Mouse (Mus musculus): ENCODE measurements around the gene Sec11a. TPM values are rescaled to one million over a fixed set of nuclear protein-coding genes. Genes with fewer than 3 reads are reported as not detected.
A peak's percentile ranks its signal among the peaks of the same experiment; 100 is the strongest.

The Sec11a gene
- polyA plus RNA-seq, 1 experiment from 2014 or later = 82.0 TPM

GRCm38 (mm10) chr7:80992631-80992979, 45.0 kb upstream of the Sec11a start:
- DNase-seq (no peak), ATAC-seq (no peak)
- H3K9me3 ChIP-seq (ENCODE audit: low read length) = no peaks in the 10 kb centered on the region
- peak overlapping the region; percentile 92 for H3K4me3 ChIP-seq (ENCODE audit: low read depth, low read length)
- peak overlapping the region; percentile 94 for H3K4me2 ChIP-seq (ENCODE audit: low read depth, low read length)
- H3K9ac ChIP-seq (replicated peaks) = peak overlapping the region; percentile 89
- peak overlapping the region; percentile 95 for H3K27ac ChIP-seq (ENCODE audit: low read depth)
- H3K36me3 ChIP-seq (replicated peaks; ENCODE audit: insufficient read depth, low read length) = no peaks in the 10 kb centered on the region
- WGBS (ENCODE audit: insufficient replicate concordance) = 3% methylated on average over 12 of the region's 12 CpGs
- TF ChIP-seq EP300 (IDR thresholded peaks at IDR 0.05; ENCODE audit: low read depth) = no peak
- TF ChIP-seq CTCF (IDR thresholded peaks at IDR 0.05; ENCODE audit: low read depth) = no peak
- H3K4me1 ChIP-seq (ENCODE audit: insufficient read depth) = peaks cover 45% of the 10 kb centered on the region
- H3K27me3 ChIP-seq (ENCODE audit: insufficient read depth, low read length) = no peaks in the 10 kb centered on the region

GRCm38 (mm10) chr7:80992063-80992462, 44.5 kb upstream of the Sec11a start:
- Histone ChIP-seq H3K4me1 (ENCODE audit: insufficient read depth) (peaks cover 45% of the 10 kb centered on the region), H3K4me2 (ENCODE audit: low read depth, low read length) (peak overlapping the region; percentile 94), H3K27me3 (ENCODE audit: insufficient read depth, low read length) (no peaks in the 10 kb centered on the region), H3K9me3 (ENCODE audit: low read length) (no peaks in the 10 kb centered on the region), H3K36me3 (replicated peaks; ENCODE audit: insufficient read depth, low read length) (no peaks in the 10 kb centered on the region), H3K27ac (ENCODE audit: low read depth) (peak overlapping the region; percentile 95), H3K4me3 (ENCODE audit: low read depth, low read length) (peak overlapping the region; percentile 92), H3K9ac (replicated peaks) (peak overlapping the region; percentile 89)
- ATAC-seq (no peak), DNase-seq (no peak)
- TF ChIP-seq CTCF (IDR thresholded peaks at IDR 0.05; ENCODE audit: low read depth) = no peak
- no peak for TF ChIP-seq EP300 (IDR thresholded peaks at IDR 0.05; ENCODE audit: low read depth)
- WGBS (ENCODE audit: insufficient replicate concordance) = 60% methylated on average over 6 of the region's 6 CpGs

GRCm38 (mm10) chr7:80991589-80991988, 44.0 kb upstream of the Sec11a start:
- peak overlapping the region; percentile 94 for H3K4me2 ChIP-seq (ENCODE audit: low read depth, low read length)
- DNase-seq (no peak), ATAC-seq (no peak)
- H3K9me3 ChIP-seq (ENCODE audit: low read length) = no peaks in the 10 kb centered on the region
- H3K4me1 ChIP-seq (ENCODE audit: insufficient read depth) = peaks cover 47% of the 10 kb centered on the region
- WGBS (ENCODE audit: insufficient replicate concordance) = 89% methylated on average over 5 of the region's 5 CpGs
- H3K9ac ChIP-seq (replicated peaks) = no peak overlapping the region
- H3K27me3 ChIP-seq (ENCODE audit: insufficient read depth, low read length) = no peaks in the 10 kb centered on the region
- no peaks in the 10 kb centered on the region for H3K36me3 ChIP-seq (replicated peaks; ENCODE audit: insufficient read depth, low read length)
- no peak overlapping the region for H3K4me3 ChIP-seq (ENCODE audit: low read depth, low read length)
- TF ChIP-seq EP300 (IDR thresholded peaks at IDR 0.05; ENCODE audit: low read depth) (no peak), CTCF (IDR thresholded peaks at IDR 0.05; ENCODE audit: low read depth) (no peak)
- H3K27ac ChIP-seq (ENCODE audit: low read depth) = no peak overlapping the region

GRCm38 (mm10) chr7:80990276-80990675, 42.7 kb upstream of the Sec11a start:
- 59% methylated on average over 6 of the region's 6 CpGs for WGBS (ENCODE audit: insufficient replicate concordance)
- Histone ChIP-seq H3K9ac (replicated peaks) (no peak overlapping the region), H3K4me1 (ENCODE audit: insufficient read depth) (peaks cover 40% of the 10 kb centered on the region), H3K4me3 (ENCODE audit: low read depth, low read length) (no peak overlapping the region), H3K36me3 (replicated peaks; ENCODE audit: insufficient read depth, low read length) (no peaks in the 10 kb centered on the region), H3K27ac (ENCODE audit: low read depth) (no peak overlapping the region), H3K27me3 (ENCODE audit: insufficient read depth, low read length) (no peaks in the 10 kb centered on the region), H3K4me2 (ENCODE audit: low read depth, low read length) (no peak overlapping the region), H3K9me3 (ENCODE audit: low read length) (no peaks in the 10 kb centered on the region)
- DNase-seq (no peak), ATAC-seq (no peak)
- no peak for TF ChIP-seq EP300 (IDR thresholded peaks at IDR 0.05; ENCODE audit: low read depth)
- no peak for TF ChIP-seq CTCF (IDR thresholded peaks at IDR 0.05; ENCODE audit: low read depth)

- Histone ChIP-seq H3K27ac (ENCODE audit: low read depth) (peak overlapping the region; percentile 24; the same call in 1 of the 2 replicates), H3K9me3 (ENCODE audit: low read length) (no peaks in the 10 kb centered on the region), H3K4me3 (ENCODE audit: low read depth, low read length) (no peak overlapping the region), H3K9ac (replicated peaks) (no peak overlapping the region), H3K4me2 (ENCODE audit: low read depth, low read length) (no peak overlapping the region), H3K4me1 (ENCODE audit: insufficient read depth) (peaks cover 38% of the 10 kb centered on the region), H3K36me3 (replicated peaks; ENCODE audit: insufficient read depth, low read length) (no peaks in the 10 kb centered on the region), H3K27me3 (ENCODE audit: insufficient read depth, low read length) (no peaks in the 10 kb centered on the region)
- TF ChIP-seq EP300 (IDR thresholded peaks at IDR 0.05; ENCODE audit: low read depth) (peak; percentile 30; the same call in 1 of the 2 replicates), CTCF (IDR thresholded peaks at IDR 0.05; ENCODE audit: low read depth) (no peak)
- 34% methylated on average over 4 of the region's 4 CpGs for WGBS (ENCODE audit: insufficient replicate concordance)
- DNase-seq (no peak), ATAC-seq (no peak)
Observed at GRCm38 (mm10) chr7:80987805-80988625, 40.4 kb upstream of the Sec11a start.

GRCm38 (mm10) chr7:80986458-80987187, 39.0 kb upstream of the Sec11a start:
- Histone ChIP-seq H3K4me1 (ENCODE audit: insufficient read depth) (peaks cover 30% of the 10 kb centered on the region), H3K4me3 (ENCODE audit: low read depth, low read length) (no peak overlapping the region), H3K9me3 (ENCODE audit: low read length) (no peaks in the 10 kb centered on the region), H3K36me3 (replicated peaks; ENCODE audit: insufficient read depth, low read length) (no peaks in the 10 kb centered on the region), H3K9ac (replicated peaks) (no peak overlapping the region), H3K4me2 (ENCODE audit: low read depth, low read length) (peak overlapping the region; percentile 30), H3K27me3 (ENCODE audit: insufficient read depth, low read length) (no peaks in the 10 kb centered on the region), H3K27ac (ENCODE audit: low read depth) (peak overlapping the region; percentile 5; the same call in 1 of the 2 replicates)
- DNase-seq (no peak), ATAC-seq (peak; percentile 40; the same call in 1 of the 2 replicates)
- TF ChIP-seq EP300 (IDR thresholded peaks at IDR 0.05; ENCODE audit: low read depth) = no peak
- no peak for TF ChIP-seq CTCF (IDR thresholded peaks at IDR 0.05; ENCODE audit: low read depth)
- 33% methylated on average over 6 of the region's 6 CpGs for WGBS (ENCODE audit: insufficient replicate concordance)
